Mouse (Mus musculus) heart, embryonic 10.5 days (tissue): ENCODE measurements at regions not wholly inside any gene's neighbourhood (a gene's known extent, or its start where the extent isn't known, plus 50 kb on each side); places are given as distances from the start of the nearest gene placed in this dataset.
A peak's percentile ranks its signal among the peaks of the same experiment; 100 is the strongest.

ENCODE experiments used
- DNase-seq: peaks from one replicate; pipeline ENCODE4 v3.0.0-alpha.2; 2017; ENCODE audit warnings: low spot score
- H3K27ac ChIP-seq: fragments of 300-500 bp; sonication (generic); 2 replicates; pipeline ENCODE4 v1.5.1; 2016; ENCODE audit warnings: mild to moderate bottlenecking
- H3K27me3 ChIP-seq: fragments of 300-500 bp; sonication (generic); 2 replicates; pipeline ENCODE4 v1.6.1; 2016; ENCODE audit warnings: mild to moderate bottlenecking; ENCODE audit not compliant: poor library complexity, insufficient read depth, severe bottlenecking
- H3K36me3 ChIP-seq: fragments of 300-500 bp; sonication (generic); 2 replicates; pipeline ENCODE4 v1.6.1; 2016; ENCODE audit warnings: mild to moderate bottlenecking, moderate library complexity
- H3K4me1 ChIP-seq: fragments of 300-500 bp; sonication (generic); 2 replicates; pipeline ENCODE4 v1.6.1; 2016; ENCODE audit warnings: mild to moderate bottlenecking
- H3K4me3 ChIP-seq: fragments of 300-500 bp; sonication (generic); 2 replicates; pipeline ENCODE4 v1.5.1; 2016; ENCODE audit warnings: mild to moderate bottlenecking, moderate library complexity
- H3K9me3 ChIP-seq: fragments of 300-500 bp; sonication (generic); 2 replicates; pipeline ENCODE4 v1.6.1; 2016; ENCODE audit warnings: mild to moderate bottlenecking, moderate library complexity
- WGBS: fragments of 180-500 bp; shearing (Covaris S2); methylation state at CpG from one replicate; pipeline ENCODE4 v1.1.7; 2016; 5-methylcytosine and 5-hydroxymethylcytosine counted together

- 85% methylated on average over 8 of the region's 8 CpGs for WGBS
- H3K36me3 ChIP-seq = no peaks in the 10 kb centered on the region
- H3K27me3 ChIP-seq = no peaks in the 10 kb centered on the region
- H3K9me3 ChIP-seq = no peaks in the 10 kb centered on the region
- no peak overlapping the region for H3K4me3 ChIP-seq
- H3K27ac ChIP-seq = no peak overlapping the region
- peaks cover 10% of the 10 kb centered on the region; the same call in 1 of the 2 replicates for H3K4me1 ChIP-seq
- no peak for DNase-seq
These were observed 354.9 kb downstream of the Med10 start for GRCm38 (mm10) chr13:70156975-70157588.

GRCm38 (mm10) chr13:70159065-70159464, 356.9 kb downstream of the Med10 start:
- 73% methylated on average over 3 of the region's 3 CpGs for WGBS
- H3K4me3 ChIP-seq = no peak overlapping the region
- no peak for DNase-seq
- H3K27ac ChIP-seq = no peak overlapping the region
- no peaks in the 10 kb centered on the region for H3K36me3 ChIP-seq
- H3K4me1 ChIP-seq = peaks cover 10% of the 10 kb centered on the region; the same call in 1 of the 2 replicates
- H3K9me3 ChIP-seq = no peaks in the 10 kb centered on the region
- no peaks in the 10 kb centered on the region for H3K27me3 ChIP-seq

- H3K4me3 ChIP-seq = no peak overlapping the region
- DNase-seq = no peak
- WGBS = 67% methylated on average over 6 of the region's 6 CpGs
These were observed 357.4 kb downstream of the Med10 start for GRCm38 (mm10) chr13:70159604-70160003.

DNA sequence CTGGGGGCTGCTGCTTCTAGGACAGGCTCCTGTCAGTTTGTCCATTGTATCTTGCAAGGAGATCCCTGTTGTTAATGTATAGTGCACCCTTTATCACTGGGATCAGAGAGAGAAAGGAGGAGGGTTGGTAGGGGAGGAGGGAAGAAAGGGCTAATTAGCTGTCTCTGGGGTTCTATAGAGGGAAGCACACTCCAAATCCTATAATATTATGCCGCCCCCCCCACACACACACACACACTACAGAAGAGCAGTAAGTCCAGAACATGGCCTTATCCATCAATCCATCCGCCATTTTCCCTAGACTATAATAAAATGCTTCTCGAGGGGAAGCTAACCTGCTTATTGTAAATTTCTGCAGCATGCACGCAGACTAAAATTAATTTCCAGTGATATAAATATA, 359.9 kb downstream of the Med10 start:
- H3K36me3 ChIP-seq = no peaks in the 10 kb centered on the region
- H3K4me3 ChIP-seq = no peak overlapping the region
- H3K27me3 ChIP-seq = no peaks in the 10 kb centered on the region
- H3K9me3 ChIP-seq = no peaks in the 10 kb centered on the region
- peaks cover 10% of the 10 kb centered on the region; the same call in 1 of the 2 replicates for H3K4me1 ChIP-seq
- H3K27ac ChIP-seq = no peak overlapping the region
- no peak for DNase-seq
- 86% methylated on average over 4 of the region's 4 CpGs for WGBS

More at GRCm38 (mm10) chr13:70159604-70160003, 357.4 kb downstream of the Med10 start:
- Histone ChIP-seq H3K27ac (0 out of 2 replicates have a peak overlapping the region, but pooled peaks have one; percentile 22), H3K9me3 (no peaks in the 10 kb centered on the region), H3K27me3 (no peaks in the 10 kb centered on the region), H3K36me3 (no peaks in the 10 kb centered on the region), H3K4me1 (peaks cover 10% of the 10 kb centered on the region; the same call in 1 of the 2 replicates)

- no peaks in the 10 kb centered on the region for H3K27me3 ChIP-seq
- H3K4me3 ChIP-seq = no peak overlapping the region
- no peaks in the 10 kb centered on the region for H3K36me3 ChIP-seq
- H3K4me1 ChIP-seq = peaks cover 4% of the 10 kb centered on the region; the same call in 1 of the 2 replicates
- H3K9me3 ChIP-seq = no peaks in the 10 kb centered on the region
- DNase-seq = no peak
- WGBS = 82% methylated on average over 15 of the region's 15 CpGs
- no peak overlapping the region for H3K27ac ChIP-seq
These were observed 363.5 kb downstream of the Med10 start for GRCm38 (mm10) chr13:70165511-70166225.

DNA sequence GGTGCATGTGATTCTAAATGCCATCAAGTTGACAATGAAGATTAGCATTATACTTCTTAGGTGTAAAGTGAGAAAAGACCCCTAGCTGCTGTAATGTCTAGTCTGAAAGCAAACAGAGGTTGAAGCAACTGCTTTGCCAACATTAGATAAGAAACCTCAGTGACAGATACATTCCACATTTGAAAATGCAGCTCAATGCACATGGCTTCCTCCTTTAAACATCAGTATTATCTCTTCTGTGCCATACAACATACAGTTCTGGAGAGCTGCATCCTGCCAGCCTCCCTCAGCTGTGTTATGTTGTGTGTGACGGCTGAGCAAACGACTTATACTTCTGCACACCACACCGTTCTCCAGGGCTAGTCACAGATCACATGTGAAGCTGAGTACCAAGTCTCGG, 365.6 kb downstream of the Med10 start:
- no peaks in the 10 kb centered on the region for H3K27me3 ChIP-seq
- no peaks in the 10 kb centered on the region for H3K4me1 ChIP-seq
- no peaks in the 10 kb centered on the region for H3K36me3 ChIP-seq
- H3K9me3 ChIP-seq = no peaks in the 10 kb centered on the region
- no peak overlapping the region for H3K27ac ChIP-seq
- no peak for DNase-seq
- 60% methylated on average over 4 of the region's 4 CpGs for WGBS
- H3K4me3 ChIP-seq = no peak overlapping the region

GRCm38 (mm10) chr13:70168906-70169305, 366.7 kb downstream of the Med10 start:
- Histone ChIP-seq H3K27me3 (no peaks in the 10 kb centered on the region), H3K4me1 (no peaks in the 10 kb centered on the region), H3K9me3 (no peaks in the 10 kb centered on the region), H3K36me3 (no peaks in the 10 kb centered on the region), H3K27ac (no peak overlapping the region), H3K4me3 (no peak overlapping the region)
- WGBS = 84% methylated on average over 3 of the region's 3 CpGs
- no peak for DNase-seq

- WGBS = 92% methylated on average over 2 of the region's 2 CpGs
- 0 out of 2 replicates have a peak, but pooled peaks cover 2% of the 10 kb centered on the region for H3K4me1 ChIP-seq
- DNase-seq = no peak
- H3K4me3 ChIP-seq = no peak overlapping the region
- H3K36me3 ChIP-seq = no peaks in the 10 kb centered on the region
- no peaks in the 10 kb centered on the region for H3K27me3 ChIP-seq
- H3K9me3 ChIP-seq = no peaks in the 10 kb centered on the region
- H3K27ac ChIP-seq = no peak overlapping the region
These were observed 374.9 kb downstream of the Med10 start for GRCm38 (mm10) chr13:70177066-70177465.

DNA sequence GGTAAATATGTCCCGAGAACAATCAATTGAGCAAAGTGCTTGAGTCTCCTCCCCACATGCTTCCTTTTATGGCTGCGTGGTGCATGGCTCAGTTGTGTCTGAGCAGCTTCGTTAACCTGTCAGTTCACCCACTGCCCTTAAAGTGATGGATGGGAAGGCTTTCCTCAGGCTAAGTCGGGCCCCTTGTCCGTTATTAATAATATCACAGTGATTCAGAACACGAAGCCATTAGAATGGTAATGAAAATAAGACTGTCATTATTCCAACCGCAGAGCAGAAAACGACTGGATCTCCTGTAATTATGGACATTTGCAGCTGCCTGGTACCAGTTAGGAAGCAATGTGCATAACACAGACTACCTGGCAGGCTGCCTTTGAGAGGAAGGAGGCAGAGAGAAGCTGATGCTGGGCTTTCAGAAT, 375.9 kb downstream of the Med10 start:
- H3K27ac ChIP-seq = no peak overlapping the region
- DNase-seq = no peak
- WGBS = 58% methylated on average over 8 of the region's 8 CpGs
- no peaks in the 10 kb centered on the region for H3K36me3 ChIP-seq
- 0 out of 2 replicates have a peak, but pooled peaks cover 2% of the 10 kb centered on the region for H3K4me1 ChIP-seq
- no peak overlapping the region for H3K4me3 ChIP-seq
- H3K27me3 ChIP-seq = no peaks in the 10 kb centered on the region
- no peaks in the 10 kb centered on the region for H3K9me3 ChIP-seq

DNA sequence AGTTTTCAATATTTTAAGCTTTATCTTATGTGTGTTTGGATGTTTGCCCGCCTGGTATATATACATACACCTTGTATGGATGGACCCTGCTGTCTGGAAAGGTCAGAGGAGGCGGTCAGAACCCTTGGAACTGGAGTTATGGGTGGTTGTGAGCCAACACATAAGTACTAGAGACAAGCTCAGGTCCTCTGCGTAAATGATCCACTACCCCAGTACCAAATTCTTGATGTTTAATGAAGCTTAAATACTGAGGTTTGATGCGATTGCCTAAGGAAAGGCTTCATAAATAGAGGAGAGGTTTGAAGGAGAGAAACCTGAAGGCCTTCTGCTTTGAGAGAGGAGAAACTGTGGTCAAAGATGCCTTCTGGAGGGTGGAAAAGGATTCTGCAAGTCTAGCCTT, 388.8 kb downstream of the Med10 start:
- WGBS = 78% methylated on average over 4 of the region's 4 CpGs
- H3K4me3 ChIP-seq = no peak overlapping the region
- H3K9me3 ChIP-seq = no peaks in the 10 kb centered on the region
- no peak overlapping the region for H3K27ac ChIP-seq
- DNase-seq = no peak
- H3K4me1 ChIP-seq = no peaks in the 10 kb centered on the region
- H3K36me3 ChIP-seq = no peaks in the 10 kb centered on the region
- H3K27me3 ChIP-seq = no peaks in the 10 kb centered on the region

DNA sequence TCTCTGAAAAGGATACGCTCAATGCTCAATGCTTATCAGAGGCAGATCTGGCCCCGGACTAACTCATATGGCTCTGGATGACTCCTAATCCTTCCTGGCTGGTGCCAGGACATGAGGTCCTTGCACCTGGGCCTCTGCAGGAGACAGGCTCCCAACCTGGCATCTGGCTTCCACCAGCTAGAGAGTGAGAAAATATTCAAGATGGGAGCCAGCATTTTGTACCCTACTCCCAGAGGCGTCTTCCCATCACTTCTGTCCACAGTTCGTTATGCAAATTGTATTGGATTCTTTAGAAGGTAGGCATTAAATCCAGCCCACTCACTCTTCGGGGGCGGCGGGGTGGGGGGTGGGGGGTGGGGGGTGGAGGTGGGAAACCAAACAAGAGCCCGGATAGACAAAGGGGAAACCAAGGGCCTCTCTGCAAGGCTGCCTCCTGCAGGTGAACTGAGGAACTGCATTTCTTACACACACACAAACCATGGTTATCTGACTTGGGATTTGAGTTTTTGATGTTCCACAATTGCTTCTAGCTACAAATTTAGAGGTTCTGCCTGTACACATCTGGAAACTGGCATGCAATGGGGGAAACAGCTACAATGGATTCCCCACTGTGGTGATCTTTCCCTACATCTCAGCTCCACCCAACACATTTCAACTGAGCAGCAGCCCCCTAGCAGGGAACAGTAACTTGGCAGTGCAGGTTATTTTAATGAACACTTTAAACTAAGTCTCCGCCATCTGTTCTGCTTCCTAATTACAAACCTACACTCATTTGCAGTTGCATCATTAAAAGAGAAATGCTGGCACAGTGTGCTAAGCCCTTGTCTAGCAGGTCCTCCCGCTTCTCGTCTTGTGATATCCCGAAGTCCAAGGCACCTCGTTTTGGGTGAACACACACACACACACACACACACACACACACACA, 390.2 kb downstream of the Med10 start:
- no peak for DNase-seq
- Histone ChIP-seq H3K4me1 (no peaks in the 10 kb centered on the region), H3K27ac (no peak overlapping the region), H3K4me3 (no peak overlapping the region), H3K27me3 (no peaks in the 10 kb centered on the region), H3K36me3 (no peaks in the 10 kb centered on the region), H3K9me3 (no peaks in the 10 kb centered on the region)
- WGBS = 83% methylated on average over 13 of the region's 13 CpGs

- Histone ChIP-seq H3K4me3 (no peak overlapping the region), H3K36me3 (no peaks in the 10 kb centered on the region)
- WGBS = 82% methylated on average over 9 of the region's 9 CpGs
These were observed 391.1 kb downstream of the Med10 start for GRCm38 (mm10) chr13:70193270-70193669.

DNA sequence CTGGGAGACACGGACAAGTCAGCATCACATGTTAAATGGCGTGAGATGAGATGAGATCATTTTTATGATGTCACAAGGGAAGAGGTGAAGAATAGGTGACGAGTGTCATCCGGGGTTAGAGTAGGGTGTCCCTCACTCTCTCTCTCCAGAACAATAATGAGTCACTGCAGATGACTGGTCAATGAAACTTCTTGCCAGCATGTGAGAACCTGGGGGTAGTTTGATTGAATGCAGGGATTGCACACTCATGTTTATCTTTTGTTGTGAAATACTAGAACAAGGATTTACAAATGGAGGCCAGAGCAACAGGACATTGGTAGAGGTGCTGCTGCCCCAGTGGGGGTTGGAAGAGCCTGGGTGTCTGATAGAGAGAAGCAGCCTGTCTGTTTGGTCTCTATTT, 393.7 kb downstream of the Med10 start:
- WGBS = 79% methylated on average over 4 of the region's 4 CpGs
- H3K9me3 ChIP-seq = no peaks in the 10 kb centered on the region
- no peaks in the 10 kb centered on the region for H3K27me3 ChIP-seq
- no peak overlapping the region for H3K27ac ChIP-seq
- H3K4me3 ChIP-seq = no peak overlapping the region
- no peaks in the 10 kb centered on the region for H3K4me1 ChIP-seq
- no peak for DNase-seq
- no peaks in the 10 kb centered on the region for H3K36me3 ChIP-seq

More at GRCm38 (mm10) chr13:70193270-70193669, 391.1 kb downstream of the Med10 start:
- H3K27me3 ChIP-seq = no peaks in the 10 kb centered on the region
- no peak overlapping the region for H3K27ac ChIP-seq
- no peaks in the 10 kb centered on the region for H3K4me1 ChIP-seq
- DNase-seq = no peak
- no peaks in the 10 kb centered on the region for H3K9me3 ChIP-seq
